8 mouse cellular contexts compared by ENCODE assay signal in genomic region chr14:20794589-20794988, GRCm38 (mm10). TPM values are rescaled to one million over a fixed set of nuclear protein-coding genes. Genes with fewer than 3 reads are reported as not detected.
A peak's percentile ranks its signal among the peaks of the same experiment; 100 is the strongest.
DNase-seq lines count a peak whose midpoint lies in the region; ATAC-seq and TF ChIP-seq lines count a peak whose summit lies in the region.

No protein-coding gene starts in this region.

- H3K4me2 ChIP-seq in heart, embryonic 14.5 days (ENCODE audit: low read length): peak overlapping the region; percentile 90
- H3K4me2 ChIP-seq in forebrain, embryonic 15.5 days (replicated peaks): peak overlapping the region; percentile 68
- H3K4me2 ChIP-seq in liver, postnatal 0 days (ENCODE audit: low read depth, low read length): peak overlapping the region; percentile 99

- DNase-seq in heart, postnatal 36 days: no peak
- no peak for DNase-seq in liver, postnatal 0 days
- no peak for DNase-seq in frontal cortex, postnatal 25 days (ENCODE audit: low spot score in 2 of 2)
- no peak for DNase-seq in testis, postnatal 10 days (ENCODE audit: low spot score)
- DNase-seq in left cerebral cortex, postnatal 25 days (ENCODE audit: low spot score in 2 of 2): no peak

- H3K9me3 ChIP-seq in heart, embryonic 14.5 days (ENCODE audit: control insufficient read depth, low read length): no peaks in the 10 kb centered on the region
- H3K9me3 ChIP-seq in E14TG2a.4 (ENCODE audit: low read length): no peaks in the 10 kb centered on the region
- H3K9me3 ChIP-seq in forebrain, embryonic 15.5 days: no peaks in the 10 kb centered on the region
- no peaks in the 10 kb centered on the region for H3K9me3 ChIP-seq in liver, postnatal 0 days (ENCODE audit: low read length)

- TF ChIP-seq EP300 in liver, postnatal 0 days (IDR thresholded peaks at IDR 0.05; ENCODE audit: low read depth): no peak

- ATAC-seq in heart, embryonic 14.5 days (ENCODE audit: insufficient number of reproducible peaks, insufficient read depth, low FRiP score, low read depth): no peak
- ATAC-seq in forebrain, embryonic 15.5 days (replicated peaks): no peak
- ATAC-seq in liver, postnatal 0 days: no peak

- 7% methylated on average over 9 of the region's 9 CpGs for WGBS in heart, embryonic 14.5 days
- 8% methylated on average over 9 of the region's 9 CpGs for WGBS in forebrain, embryonic 15.5 days
- 10% methylated on average over 9 of the region's 9 CpGs for WGBS in liver, postnatal 0 days (ENCODE audit: insufficient replicate concordance)

- H3K36me3 ChIP-seq in heart, embryonic 14.5 days (ENCODE audit: control insufficient read depth, insufficient read depth, low read length): peaks cover 30% of the 10 kb centered on the region
- H3K36me3 ChIP-seq in E14TG2a.4 (ENCODE audit: insufficient read depth, low read length): peaks cover 29% of the 10 kb centered on the region
- H3K36me3 ChIP-seq in forebrain, embryonic 15.5 days: peaks cover 4% of the 10 kb centered on the region; the same call in 1 of the 2 replicates
- peaks cover 8% of the 10 kb centered on the region for H3K36me3 ChIP-seq in liver, postnatal 0 days (replicated peaks; ENCODE audit: insufficient read depth, low read length)

- TF ChIP-seq CTCF in E14TG2a.4 (conservative IDR thresholded peaks at IDR 0.05; ENCODE audit: low read length): no peak
- no peak for TF ChIP-seq CTCF in liver, postnatal 0 days (IDR thresholded peaks at IDR 0.05; ENCODE audit: low read depth)

- H3K27me3 ChIP-seq in heart, embryonic 14.5 days (ENCODE audit: control insufficient read depth, insufficient read depth, low read length): no peaks in the 10 kb centered on the region
- peaks cover 10% of the 10 kb centered on the region; the same call in 1 of the 2 replicates for H3K27me3 ChIP-seq in E14TG2a.4 (ENCODE audit: insufficient read depth, low read length)
- no peaks in the 10 kb centered on the region for H3K27me3 ChIP-seq in forebrain, embryonic 15.5 days
- H3K27me3 ChIP-seq in liver, postnatal 0 days (ENCODE audit: insufficient read depth, low read length): no peaks in the 10 kb centered on the region

- peak overlapping the region; percentile 89 for H3K9ac ChIP-seq in heart, embryonic 14.5 days (ENCODE audit: low read length)
- H3K9ac ChIP-seq in forebrain, embryonic 15.5 days (replicated peaks): peak overlapping the region; percentile 74
- H3K9ac ChIP-seq in liver, postnatal 0 days (replicated peaks): peak overlapping the region; percentile 39

- peak overlapping the region; percentile 83 to 93 for H3K4me3 ChIP-seq in heart, embryonic 14.5 days (ENCODE audit: control insufficient read depth in 1 of 2, insufficient read depth in 1 of 2, low read depth in 1 of 2, low read length in 2 of 2)
- H3K4me3 ChIP-seq in E14TG2a.4 (replicated peaks; ENCODE audit: low read length): peak overlapping the region; percentile 83
- H3K4me3 ChIP-seq in forebrain, embryonic 15.5 days: peak overlapping the region; percentile 95
- H3K4me3 ChIP-seq in liver, postnatal 0 days (ENCODE audit: low read depth, low read length): peak overlapping the region; percentile 89

- H3K27ac ChIP-seq in heart, embryonic 14.5 days (replicated peaks in 1 of 2; ENCODE audit: control insufficient read depth in 1 of 2, insufficient read depth in 1 of 2, low read depth in 2 of 2, low read length in 2 of 2): peak overlapping the region; percentile 85 to 90
- 0 out of 2 replicates have a peak overlapping the region, but pooled peaks have one; percentile 78 for H3K27ac ChIP-seq in forebrain, embryonic 15.5 days (replicated peaks)
- H3K27ac ChIP-seq in liver, postnatal 0 days (ENCODE audit: low read depth): peak overlapping the region; percentile 41

- intact Hi-C loops in heart, postnatal 36 days (cut with DNase I): loop anchor here (2.0 kb wide), 1 partner anchor 58 kb away; no protein-coding TSS in a partner anchor
- intact Hi-C loops in left cerebral cortex, postnatal 25 days (cut with DNase I): loop anchor here (5.0 kb wide), 1 partner anchor 37 kb away; no protein-coding TSS in a partner anchor

- H3K4me1 ChIP-seq in heart, embryonic 14.5 days (ENCODE audit: control insufficient read depth in 2 of 2, insufficient read depth in 2 of 2, low read length in 2 of 2): peaks cover 7 to 36% of the 10 kb centered on the region in 2 experiments
- H3K4me1 ChIP-seq in E14TG2a.4 (replicated peaks; ENCODE audit: low read depth, low read length): peaks cover 58% of the 10 kb centered on the region
- peaks cover 31% of the 10 kb centered on the region for H3K4me1 ChIP-seq in forebrain, embryonic 15.5 days
- peaks cover 10% of the 10 kb centered on the region for H3K4me1 ChIP-seq in liver, postnatal 0 days (ENCODE audit: insufficient read depth)

RNA-seq across cellular contexts. Expression of gene Camk2g, which starts 0.7 kb away (rescaled TPM):
- polyA plus RNA-seq in heart, embryonic 14.5 days (2014; fragmentation: Nextera tagmentation; extraction: Ambion mirVana): 64.0 and 72.1 TPM in 2 replicates
- 10 to 100 TPM; 51.4 to 52.8 TPM for total RNA-seq in heart, postnatal 36 days (2021)
- 86.8 and 95.6 TPM in 2 replicates for polyA plus RNA-seq in forebrain, embryonic 15.5 days (2015; fragmentation: Nextera tagmentation; extraction: Ambion mirVana)
- 6.6 and 7.2 TPM in 2 replicates for polyA plus RNA-seq in liver, postnatal 0 days (2015; fragmentation: Nextera tagmentation; extraction: Ambion mirVana)
- total RNA-seq in left cerebral cortex, postnatal 25 days (2021): 100 to 1,000 TPM; 292 to 312 TPM

RNA-seq across cellular contexts. Expression of gene Plau, which starts 41.9 kb away (rescaled TPM):
- polyA plus RNA-seq in heart, embryonic 14.5 days (2014; fragmentation: Nextera tagmentation; extraction: Ambion mirVana): 1.5 and 1.7 TPM in 2 replicates
- 1 to 10 TPM; 6.1 to 6.2 TPM for total RNA-seq in heart, postnatal 36 days (2021)
- 0.27 and 0.28 TPM in 2 replicates for polyA plus RNA-seq in forebrain, embryonic 15.5 days (2015; fragmentation: Nextera tagmentation; extraction: Ambion mirVana)
- 0.83 and 0.84 TPM in 2 replicates for polyA plus RNA-seq in liver, postnatal 0 days (2015; fragmentation: Nextera tagmentation; extraction: Ambion mirVana)
- 1 to 10 TPM; 5.9 to 7.8 TPM for total RNA-seq in left cerebral cortex, postnatal 25 days (2021)

Comparison
In these comparisons a context has a peak if more than half of its experiments do, and no peak if none do; other contexts are left out.
1. H3K9ac ChIP-seq: peak in every context shown above with its lines; median percentile 89 in heart, embryonic 14.5 days; 74 in forebrain, embryonic 15.5 days; 39 in liver, postnatal 0 days.